Mouse (Mus musculus): ENCODE results near the gene Rgma. TPM values are rescaled to one million over a fixed set of nuclear protein-coding genes. Genes with fewer than 3 reads are reported as not detected.

Gene Rgma
- total RNA-seq, 2 experiments from 2014 or later = 10.9 to 13.7 TPM

DNA sequence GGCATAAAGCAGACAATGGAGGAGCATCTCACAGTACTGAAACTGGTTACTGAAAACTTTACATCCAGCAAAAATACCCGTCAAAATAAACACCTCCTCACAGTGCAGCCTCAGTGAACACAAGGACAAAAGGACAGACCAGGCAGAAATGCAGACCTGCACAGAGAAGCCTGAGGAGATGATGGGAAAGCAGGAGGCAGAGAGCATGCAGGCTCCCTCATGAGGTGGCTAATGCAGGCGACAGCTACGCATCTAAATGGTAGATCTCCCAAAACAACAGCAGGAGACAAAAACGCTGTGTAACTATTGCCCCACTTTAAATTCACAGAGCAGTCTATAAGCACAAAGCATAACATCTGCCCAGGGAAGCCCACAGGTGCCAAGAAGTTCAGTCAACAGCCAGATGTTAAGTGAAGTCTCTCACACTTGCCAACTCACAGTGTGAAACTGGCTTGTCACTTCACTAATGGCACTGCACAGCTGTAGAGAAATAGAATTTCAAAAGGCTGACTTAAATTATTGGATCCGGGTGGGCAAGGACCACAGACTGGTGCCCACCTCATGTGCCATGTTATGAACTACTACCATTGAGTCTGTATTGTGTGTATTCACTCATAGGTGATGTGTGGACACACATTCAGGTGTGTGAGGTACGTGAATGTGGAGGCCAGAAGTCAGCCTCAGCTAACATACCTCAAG, 58.5 kb downstream of the Rgma start:
- DNase-seq = no peak

DNA sequence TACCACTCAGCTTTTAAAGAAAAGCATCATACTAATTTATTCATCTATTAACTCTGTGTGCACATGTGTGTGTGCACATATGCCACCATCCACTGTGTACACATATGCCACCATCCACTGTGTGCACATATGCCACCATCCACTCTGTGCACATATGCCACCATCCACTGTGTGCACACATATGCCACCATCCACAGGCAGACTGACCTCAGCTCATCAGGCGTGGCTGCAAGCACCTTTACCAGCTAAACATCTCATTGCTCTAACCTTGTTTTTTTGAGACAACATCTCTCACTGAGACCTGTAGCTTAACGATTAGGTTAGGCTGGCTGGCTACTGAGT, 59.0 kb downstream of the Rgma start:
- no peak for DNase-seq

DNA sequence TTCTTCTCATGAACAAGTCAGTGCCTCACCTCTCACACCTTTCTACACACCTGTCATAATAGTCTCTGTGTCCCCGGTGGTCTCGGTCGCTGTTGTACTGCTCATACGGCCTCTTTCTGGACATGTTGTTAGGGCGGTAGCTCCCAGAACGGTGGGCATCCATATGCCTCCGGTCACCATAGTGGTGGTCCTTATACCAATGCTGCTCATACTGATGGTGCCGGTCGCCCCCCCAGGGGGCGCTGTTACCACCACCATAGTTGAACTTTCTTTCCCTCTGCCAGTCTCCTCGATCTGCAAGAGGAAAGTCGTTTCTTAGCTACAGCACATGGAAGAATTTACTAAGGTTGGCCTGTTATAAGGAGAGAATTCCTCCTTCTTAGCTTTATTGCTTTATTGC, 60.4 kb downstream of the Rgma start:
- peak; percentile 21 to 34 for DNase-seq

DNA sequence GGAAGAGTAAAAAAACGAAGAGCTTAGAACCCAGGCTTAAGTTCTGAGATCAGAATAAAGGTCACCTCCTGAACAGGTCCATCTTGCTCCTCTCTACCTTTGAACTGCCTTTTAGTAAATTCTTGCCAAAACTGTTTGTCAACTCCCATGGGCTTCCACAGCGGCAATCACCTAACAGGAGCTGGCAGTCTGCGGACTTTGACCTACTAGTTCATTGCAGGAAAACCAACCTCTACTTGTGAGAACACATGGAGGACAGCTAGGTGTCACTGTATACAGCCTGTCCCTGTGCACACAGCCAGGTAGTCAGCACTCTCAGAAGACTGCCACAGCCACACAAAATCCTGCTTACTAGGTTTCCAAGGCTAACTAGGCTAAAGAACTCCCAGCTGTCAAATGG, 66.5 kb downstream of the Rgma start:
- DNase-seq = no peak

DNA sequence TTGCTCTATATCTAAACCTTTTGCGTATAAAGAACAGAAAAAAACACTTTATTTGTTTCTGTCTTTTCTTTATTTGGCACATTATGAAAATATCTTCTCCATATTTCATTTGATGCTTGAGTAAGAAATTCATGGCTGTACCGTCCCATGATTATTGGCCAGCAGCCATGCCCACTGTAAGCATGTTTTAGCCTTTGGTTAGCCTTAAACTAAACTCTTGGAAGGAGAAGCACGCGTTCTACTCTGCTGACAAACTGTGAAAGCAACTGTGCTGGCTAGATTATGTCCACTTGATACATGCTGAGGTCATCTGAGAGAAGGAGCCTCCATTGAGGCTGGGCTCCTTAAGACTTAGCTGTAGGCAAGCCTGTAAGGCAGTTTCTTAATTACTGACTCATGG, 66.9 kb downstream of the Rgma start:
- no peak for DNase-seq

DNA sequence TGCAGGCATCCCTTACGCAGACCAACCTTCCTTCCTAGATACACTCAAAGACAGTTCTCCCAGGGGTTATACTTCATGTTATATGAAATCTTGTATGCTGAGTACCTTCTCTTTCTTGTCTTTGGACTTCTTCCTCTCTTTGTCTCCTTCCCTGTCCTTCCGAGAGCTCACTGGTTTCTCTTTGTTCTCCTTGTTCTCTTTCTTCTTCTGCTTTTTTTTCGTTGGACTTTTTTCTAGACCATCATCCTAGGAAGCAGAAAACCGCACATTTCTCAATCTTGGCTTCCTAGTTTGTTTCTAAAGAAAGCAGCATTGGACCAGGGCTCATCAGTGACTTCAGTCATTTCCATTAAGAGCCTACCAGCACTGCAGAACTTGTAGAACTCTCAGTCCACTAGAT, 76.3 kb downstream of the Rgma start:
- no peak for DNase-seq

DNA sequence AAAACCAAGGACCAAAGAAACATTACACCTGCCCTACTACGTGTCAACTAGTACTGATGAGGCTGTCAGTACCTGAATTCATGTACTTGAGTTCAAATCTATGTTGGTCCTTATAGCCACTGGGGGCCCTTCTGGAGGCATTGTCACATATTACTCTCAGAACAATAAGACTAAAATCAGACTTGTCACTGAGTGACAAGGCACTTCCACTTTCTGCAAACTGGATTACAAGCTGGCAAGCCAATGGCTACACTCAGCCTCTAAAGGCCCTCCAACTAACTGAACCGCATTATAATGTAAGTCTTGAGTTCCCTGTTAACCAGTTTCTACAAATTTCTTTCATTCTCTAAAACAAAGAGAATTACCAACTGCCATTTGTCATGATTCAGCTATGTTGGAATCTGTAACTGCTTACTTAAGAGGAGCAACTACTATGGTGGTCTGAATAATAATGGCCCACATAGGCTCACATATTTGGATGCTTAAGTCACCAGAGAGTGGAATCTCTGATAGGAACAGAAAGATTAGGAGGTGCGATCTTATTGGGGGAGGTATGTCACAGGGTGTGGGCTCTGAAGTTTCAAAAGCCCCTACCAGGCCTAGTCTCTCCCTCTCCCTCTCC, 77.0 kb downstream of the Rgma start:
- DNase-seq = no peak

DNA sequence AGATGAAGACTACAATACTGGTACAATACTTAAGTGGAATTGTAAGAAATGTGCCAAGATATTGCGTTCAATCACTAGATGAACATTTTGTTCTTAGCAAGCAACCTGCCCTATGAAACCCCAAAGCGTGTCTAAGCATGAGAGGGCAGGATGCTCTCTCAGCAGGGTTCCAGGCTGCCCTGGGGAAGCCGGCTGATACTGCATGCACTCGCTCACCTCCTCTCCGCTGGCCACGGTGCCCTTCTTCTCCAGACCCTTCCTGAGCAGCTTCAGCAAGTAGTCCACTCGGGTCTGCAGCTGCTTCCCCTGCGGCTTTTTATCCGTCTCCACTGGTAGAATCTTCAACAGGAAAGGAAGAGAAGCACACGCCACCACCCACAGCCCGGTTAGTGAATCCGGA, 78.8 kb downstream of the Rgma start:
- no peak for DNase-seq

DNA sequence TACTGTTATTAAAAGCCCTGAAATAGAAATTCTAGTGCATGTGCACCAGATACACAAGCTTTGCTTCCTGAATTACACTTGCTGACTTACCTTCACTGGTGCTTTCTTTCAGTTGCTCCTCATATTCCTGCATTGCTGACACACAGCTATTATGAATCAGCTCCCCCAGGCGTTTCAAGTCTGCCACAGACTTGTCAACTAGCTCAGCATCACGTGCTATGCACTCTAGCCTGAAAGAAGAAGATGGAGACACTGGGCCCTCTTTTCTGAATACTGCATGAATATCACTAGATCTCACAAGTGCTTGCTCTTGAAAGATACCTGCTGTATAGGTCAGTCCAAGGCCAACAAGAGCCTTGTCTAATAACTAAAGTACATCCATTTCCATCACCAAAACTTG, 88.2 kb downstream of the Rgma start:
- no peak for DNase-seq

DNA sequence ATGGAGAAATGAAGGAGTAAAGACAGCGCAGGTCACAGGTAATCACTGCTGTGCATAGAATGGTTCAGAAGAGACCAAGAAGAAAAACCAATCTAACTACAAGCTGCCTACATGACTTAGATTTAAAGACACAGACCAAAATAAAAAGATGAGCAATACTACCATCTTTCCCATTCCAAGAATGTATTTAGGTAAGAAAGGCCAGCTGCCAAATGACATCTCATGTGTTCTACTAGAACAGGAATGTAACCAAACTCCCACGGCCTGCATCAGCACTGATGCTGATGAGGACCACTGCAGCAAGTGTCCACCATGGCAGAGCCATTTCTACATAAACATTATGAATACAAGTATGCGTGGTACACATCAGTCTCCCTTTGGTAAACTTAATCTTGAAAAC, 92.4 kb downstream of the Rgma start:
- DNase-seq = no peak

Other genes with a start within 250 kb of the Rgma start
- 10 to 100 TPM; 40.9 to 41.6 TPM for gene Chd2, start 166.3 kb downstream of the Rgma start, total RNA-seq (2021)